Mouse (Mus musculus) large intestine, adult 2 months (tissue): ENCODE data around the gene Mcm9. TPM values are rescaled to one million over a fixed set of nuclear protein-coding genes. Genes with fewer than 3 reads are reported as not detected.

Source experiments
- DNase-seq: peaks from one replicate; pipeline ENCODE4 v3.0.0-alpha.2; 2012; ENCODE audit warnings: low read depth, low spot score
- WGBS: fragments of 180-500 bp; shearing (Covaris S2); methylation state at CpG from one replicate; pipeline ENCODE4 v1.1.7; 2018; 5-methylcytosine and 5-hydroxymethylcytosine counted together
- polyA plus RNA-seq: library from polyadenylated mRNA; depleted of rRNA; stranded (reverse); fragments of >200 nt; gene quantifications from 2 replicates; pipeline ENCODE4 v1.2.3, GENCODE M21; 2012

The Mcm9 gene
- polyA plus RNA-seq, 1 experiment: 2.6 TPM

GRCm38 (mm10) chr10:53581087-53581486 lies 49.2 kb downstream of the Mcm9 start:
- DNase-seq: no peak
- 45% methylated on average over 12 of the region's 12 CpGs for WGBS

- WGBS: 38% methylated on average over 13 of the region's 14 CpGs
- no peak for DNase-seq
Measured at GRCm38 (mm10) chr10:53580621-53581081, 49.6 kb downstream of the Mcm9 start.

DNA sequence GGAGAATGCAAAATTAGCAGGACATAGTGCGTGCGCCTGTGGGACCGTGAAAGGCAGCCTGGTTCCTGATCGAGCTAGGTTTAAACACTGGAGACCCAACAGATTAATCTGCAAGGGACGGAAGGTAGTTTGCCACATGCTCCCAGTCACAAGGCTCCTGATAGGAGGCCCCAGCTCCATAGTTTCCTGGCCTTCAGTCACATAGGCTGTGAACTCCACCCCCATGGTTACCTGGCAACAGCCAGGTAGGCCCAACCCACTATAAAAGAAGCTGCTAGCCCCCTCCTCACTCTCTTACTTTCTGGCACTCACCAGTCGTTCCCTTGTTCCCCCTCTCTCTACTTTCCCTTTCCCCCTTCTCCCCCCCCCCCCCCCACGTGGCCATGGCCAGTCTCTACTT lies 50.1 kb downstream of the Mcm9 start:
- WGBS: 55% methylated on average over 7 of the region's 7 CpGs
- DNase-seq: no peak

DNA sequence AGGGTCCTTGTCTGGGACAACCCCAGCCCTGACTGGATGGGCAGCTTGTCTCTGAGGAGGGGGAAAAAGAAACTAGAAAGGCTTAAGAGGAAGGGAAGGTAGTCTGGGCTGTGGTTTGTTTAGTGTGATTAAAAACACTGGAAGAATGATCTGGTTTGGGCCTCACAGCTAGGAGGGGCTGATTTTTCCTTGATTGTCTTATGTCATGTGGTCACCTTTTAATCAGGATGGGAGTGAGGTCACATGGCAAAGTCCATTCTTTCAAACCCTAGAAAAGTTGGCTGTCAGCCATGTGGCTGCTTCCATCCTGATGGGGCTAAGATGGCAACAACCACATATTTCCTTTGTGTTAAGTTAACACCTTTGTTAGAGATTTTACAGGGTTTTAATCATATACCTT lies 61.7 kb downstream of the Mcm9 start:
- DNase-seq: peak; percentile 4

GRCm38 (mm10) chr10:53565538-53565937 lies 64.7 kb downstream of the Mcm9 start:
- WGBS: 79% methylated on average over 2 of the region's 2 CpGs
- DNase-seq: no peak

DNA sequence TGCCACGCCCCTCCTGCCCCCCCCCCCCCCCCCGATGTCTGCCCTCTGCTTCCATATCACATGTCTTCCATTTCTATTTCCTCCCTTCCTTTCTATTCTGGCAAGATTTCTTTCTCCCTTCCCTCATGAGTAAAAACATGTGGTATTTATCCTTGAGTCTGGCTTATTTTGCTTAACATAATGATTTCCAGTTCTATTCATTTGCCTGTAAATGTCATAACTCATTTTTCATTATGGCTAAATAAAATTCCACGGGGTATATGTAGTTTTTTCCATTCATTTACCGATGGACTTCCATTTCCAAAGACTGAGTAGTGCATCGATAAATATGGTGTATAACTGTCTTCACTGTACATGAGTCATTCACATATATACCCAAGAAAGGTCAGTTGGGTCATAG lies 68.2 kb downstream of the Mcm9 start:
- WGBS: 78% methylated on average over 5 of the region's 5 CpGs

GRCm38 (mm10) chr10:53537596-53537995 lies 92.6 kb downstream of the Mcm9 start:
- no peak for DNase-seq
- 85% methylated on average over 7 of the region's 7 CpGs for WGBS

More for the DNA sequence above, 68.2 kb downstream of the Mcm9 start:
- DNase-seq: no peak

DNA sequence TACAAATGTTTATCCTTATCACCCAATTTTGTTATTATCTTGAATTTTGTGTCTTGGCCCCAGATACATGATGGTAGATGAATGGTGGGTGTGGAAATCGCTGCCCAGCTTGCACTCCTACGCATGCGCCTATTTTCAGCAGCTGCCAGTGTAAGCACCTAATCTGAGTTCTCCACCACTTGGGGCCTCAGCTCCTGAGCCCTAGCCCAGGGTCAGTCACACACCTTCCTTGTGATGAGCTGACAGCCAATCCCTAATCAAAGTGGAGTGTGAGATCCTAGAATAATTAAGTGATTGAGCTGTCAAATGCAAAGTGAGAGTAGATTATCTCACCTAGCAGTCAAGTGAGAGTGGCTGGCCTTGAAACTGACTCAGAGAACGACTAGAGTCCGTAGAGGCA lies 97.9 kb downstream of the Mcm9 start:
- no peak for DNase-seq
- 78% methylated on average over 5 of the region's 5 CpGs for WGBS

DNA sequence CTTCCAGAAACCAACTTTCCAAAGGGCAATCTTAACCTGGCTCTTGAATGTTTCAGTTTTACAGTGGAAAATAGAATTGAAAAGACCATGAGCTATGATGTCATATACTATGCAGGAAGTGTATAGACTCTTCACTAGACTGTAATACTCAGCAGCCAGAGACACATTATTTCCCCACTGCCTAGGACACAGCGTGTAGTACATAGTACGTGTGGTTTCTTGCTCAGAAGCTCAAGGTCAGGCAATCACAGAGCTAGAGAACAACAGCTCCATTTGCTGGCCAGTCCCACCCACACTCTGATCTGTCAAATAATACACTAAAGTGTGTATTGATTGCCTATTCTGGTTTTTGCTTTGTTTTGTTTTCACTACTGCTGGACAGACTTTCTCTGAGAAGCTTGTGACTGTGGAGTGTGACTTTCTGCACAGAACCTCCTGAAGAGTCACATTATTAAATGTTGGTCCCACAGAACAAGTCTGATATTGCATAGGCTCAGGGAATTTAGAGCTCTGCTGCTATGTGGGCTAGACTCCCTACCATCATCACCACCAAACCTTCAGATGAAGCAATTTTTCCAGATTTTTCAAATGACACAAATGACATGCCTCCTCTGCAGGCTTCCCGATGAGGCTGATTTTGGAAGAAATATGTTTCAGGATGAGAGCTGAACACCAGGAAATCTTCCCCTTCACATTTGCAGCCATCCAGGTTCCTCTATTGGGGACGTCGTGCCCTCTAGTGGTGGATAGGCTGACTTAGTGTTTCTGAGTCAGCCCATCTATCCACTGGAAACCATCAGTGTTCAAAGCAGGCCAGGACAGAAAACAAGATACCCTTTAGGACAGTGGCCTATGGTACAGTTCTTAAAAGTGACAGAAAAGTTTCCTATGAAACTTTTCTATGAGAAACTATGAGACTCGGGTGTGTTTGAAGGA lies 102.1 kb downstream of the Mcm9 start:
- DNase-seq: peak; percentile 16
- WGBS: 21% methylated on average over 6 of the region's 6 CpGs

DNA sequence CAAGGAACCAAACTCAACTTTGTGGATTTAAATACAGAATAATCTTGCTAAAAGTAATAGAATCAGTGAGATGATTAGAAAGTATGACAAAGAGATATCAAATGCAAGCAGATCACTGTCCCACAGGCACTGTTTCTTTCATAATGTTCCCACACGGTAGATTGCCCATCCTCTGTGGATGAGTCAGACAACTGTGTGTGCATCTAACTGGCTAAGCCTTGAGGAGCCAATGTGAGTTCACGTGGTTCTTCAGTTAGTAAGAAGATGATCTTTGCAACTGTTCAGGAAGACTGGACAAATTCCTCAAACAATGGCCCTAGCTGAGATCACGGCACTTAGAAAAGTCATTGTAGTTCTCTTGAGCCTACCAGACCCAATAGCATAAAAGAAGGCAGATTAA lies 102.9 kb downstream of the Mcm9 start:
- WGBS: 81% methylated on average over 3 of the region's 3 CpGs
- no peak for DNase-seq

DNA sequence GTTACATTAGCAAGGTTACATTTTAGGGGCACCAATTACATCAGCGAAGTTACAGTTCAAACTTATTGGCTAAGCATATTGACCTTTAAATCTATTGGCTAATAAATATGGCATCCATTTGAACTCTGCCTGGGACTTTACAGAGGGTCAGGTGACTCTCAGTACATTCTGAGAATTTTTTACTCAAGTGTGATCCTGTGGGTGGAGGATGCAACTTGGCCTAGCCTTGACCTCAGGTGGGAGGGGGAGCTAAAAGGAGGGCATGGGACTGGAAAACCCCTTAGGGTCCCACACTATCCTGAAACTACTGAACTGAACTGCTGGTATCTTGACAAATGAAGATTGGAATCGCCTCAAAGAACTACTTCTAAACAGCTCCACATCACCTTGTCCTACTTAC lies 103.9 kb downstream of the Mcm9 start:
- no peak for DNase-seq
- WGBS: 87% methylated on average over 2 of the region's 2 CpGs

DNA sequence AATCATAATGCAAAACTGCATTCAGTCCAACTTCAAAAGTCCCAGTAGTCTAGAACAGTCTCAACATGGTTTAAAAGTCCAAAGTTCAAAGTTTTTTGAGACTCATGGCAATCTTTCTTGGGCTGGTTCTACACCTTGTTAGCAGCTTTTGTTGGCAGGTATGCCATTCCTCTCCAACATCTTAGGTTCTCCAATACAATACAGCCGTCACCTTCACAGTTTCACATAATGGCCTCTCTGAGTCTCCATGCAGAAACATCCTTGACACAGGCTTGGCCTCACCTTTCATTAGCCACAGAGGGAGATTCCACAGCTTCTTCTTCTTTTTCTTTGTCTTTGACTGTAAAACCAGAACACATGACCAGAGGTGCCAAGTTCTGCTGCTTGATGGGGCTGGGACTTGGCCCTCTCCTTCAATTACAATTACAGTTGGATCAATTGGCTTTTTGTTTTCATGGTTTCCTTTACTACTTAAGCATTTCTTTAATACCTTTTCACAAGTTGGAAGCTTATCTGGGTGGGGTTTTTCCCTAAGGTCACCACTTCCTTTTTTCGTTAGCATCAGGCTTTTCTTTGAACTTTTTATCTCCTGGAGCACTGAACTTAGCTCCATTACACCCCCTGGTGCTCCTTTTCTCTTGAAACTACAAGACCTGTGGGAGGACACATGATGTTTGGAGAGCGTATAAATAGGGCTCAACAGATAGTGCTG lies 104.8 kb downstream of the Mcm9 start:
- WGBS: 71% methylated on average over 3 of the region's 3 CpGs
- no peak for DNase-seq

DNA sequence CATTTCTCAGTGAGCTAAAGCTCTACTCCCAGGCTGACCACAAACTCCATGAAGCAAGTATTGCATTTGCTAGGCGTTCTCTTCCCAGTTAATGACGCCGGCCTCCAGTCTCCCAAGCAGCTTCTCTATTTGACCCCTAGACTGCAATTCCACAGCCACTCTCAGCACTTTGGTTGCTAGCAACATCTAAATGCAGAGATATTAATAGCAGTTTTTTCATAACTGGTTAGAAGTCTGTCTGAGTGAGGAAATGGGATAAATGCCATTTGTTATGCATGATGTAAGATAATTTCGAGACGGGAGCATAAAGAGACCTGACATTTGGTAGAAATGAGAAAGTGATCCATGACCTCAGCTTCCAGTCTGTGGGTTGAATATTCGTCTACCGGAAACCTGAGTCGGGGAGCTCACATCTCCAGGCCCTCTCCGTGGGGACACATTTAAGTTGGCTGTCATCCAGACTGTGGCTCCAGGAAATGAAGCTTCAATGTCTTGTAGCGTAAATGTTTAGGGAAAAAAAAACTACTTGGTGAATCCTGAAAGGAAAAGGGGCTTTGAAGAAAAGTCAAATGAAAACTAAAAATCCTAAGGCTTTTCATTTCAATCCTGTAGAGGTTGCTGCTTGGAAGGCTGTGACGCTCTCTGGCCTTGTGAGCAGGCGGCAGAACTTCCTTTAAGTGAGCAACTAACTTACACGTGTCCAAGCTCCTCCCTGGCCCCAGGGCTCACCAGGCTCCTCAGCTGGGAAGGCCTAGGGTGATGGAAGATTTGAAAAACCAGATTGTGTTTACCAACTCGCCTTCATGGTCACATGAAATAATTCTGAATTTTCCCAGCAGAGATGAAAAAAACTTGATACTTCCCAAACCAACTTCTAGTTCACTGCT lies 110.9 kb downstream of the Mcm9 start:
- no peak for DNase-seq
- 58% methylated on average over 14 of the region's 14 CpGs for WGBS

DNA sequence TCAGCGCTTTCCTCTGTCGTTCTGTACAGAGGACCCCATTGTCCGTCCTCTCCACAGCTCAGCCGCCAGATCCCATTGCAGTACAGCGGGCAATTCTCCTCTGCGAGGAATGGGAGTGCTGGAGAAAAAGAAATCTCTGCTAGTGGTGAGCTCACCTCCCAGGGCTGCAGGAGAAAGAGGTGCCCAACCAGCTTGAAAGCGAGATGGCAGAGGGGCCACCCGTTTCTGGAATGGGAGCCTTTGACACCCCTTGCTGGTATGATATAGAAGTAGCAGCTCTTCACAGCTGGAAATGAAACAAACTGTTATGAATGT lies 111.7 kb downstream of the Mcm9 start:
- WGBS: 65% methylated on average over 8 of the region's 8 CpGs
- no peak for DNase-seq

GRCm38 (mm10) chr10:53517770-53518598 lies 112.3 kb downstream of the Mcm9 start:
- 80% methylated on average over 14 of the region's 14 CpGs for WGBS
- DNase-seq: no peak

GRCm38 (mm10) chr10:53512491-53512890 lies 117.7 kb downstream of the Mcm9 start:
- whole genome bisulfite sequencing: 100% methylated on average over 1 of the region's 1 CpGs
- DNase-seq: no peak

DNA sequence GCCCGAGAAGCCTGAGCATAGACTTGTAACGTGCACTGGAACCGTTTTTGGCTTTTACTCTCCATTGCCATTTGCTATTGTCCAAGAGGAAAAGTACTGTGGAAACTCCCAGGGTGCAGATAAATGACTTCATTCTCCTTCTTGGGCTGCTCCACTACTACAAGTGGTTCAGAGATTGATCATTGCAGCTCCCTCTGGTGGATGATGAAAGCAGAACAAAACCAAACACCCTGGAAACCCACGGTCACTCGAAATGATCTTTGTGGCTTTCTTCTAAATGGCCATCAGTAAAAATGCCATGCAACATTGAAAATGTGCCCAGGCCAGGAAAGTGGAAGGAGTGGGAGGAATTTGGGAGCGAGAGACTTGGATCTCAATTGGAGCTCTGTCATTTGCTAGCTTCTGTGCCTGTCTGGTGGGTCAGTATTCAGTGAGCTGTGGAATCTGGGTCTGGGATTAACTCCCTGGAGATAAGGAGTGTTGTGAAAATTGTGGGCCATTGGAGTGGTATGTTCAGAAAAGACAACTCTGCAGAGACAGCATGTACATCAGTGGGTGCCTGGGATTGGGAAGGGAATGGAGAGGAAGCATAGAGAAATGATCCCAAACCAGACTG lies 121.0 kb downstream of the Mcm9 start:
- peak; percentile 6 for DNase-seq
- 30% methylated on average over 6 of the region's 6 CpGs for WGBS

GRCm38 (mm10) chr10:53508676-53509075 lies 121.6 kb downstream of the Mcm9 start:
- no peak for DNase-seq

DNA sequence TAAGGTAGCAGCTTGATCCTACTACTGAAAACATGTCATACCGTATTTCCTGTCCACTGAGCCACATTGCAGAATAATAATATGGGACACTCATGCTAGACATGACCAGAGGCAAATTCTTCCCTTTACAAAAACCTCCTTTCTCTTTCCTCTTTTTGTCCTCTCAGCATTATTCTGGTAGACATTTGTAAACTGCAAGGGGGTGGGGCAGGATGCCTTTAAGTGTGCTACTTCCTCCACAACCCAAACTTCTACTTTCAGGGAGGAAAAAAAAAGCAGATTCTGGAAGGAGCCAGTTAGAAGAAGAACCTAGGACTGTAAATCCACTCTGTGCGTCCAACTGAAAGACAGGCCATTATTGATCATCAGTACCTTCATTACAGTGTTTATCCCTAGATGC lies 124.7 kb downstream of the Mcm9 start:
- 73% methylated on average over 2 of the region's 2 CpGs for WGBS
- no peak for DNase-seq
